Mouse (Mus musculus) CH12F3 (cell line): ENCODE data around the gene Coro1a.

Source experiments
- in situ Hi-C: fragments of 300-500 bp; cut with MboI; formaldehyde crosslinking; loops from 2 replicates; pipeline ENCODE4 v1.14.3; 2020; ENCODE audit warnings: low sequenced_read_pairs

The Coro1a gene

GRCm38 (mm10) chr7:126650852-126651251 lies 56.7 kb downstream of the Coro1a start:
- in situ Hi-C loops: no loop called here
